Mouse (Mus musculus) megakaryocyte, embryonic 14.5 days (primary cell): ENCODE measurements around the gene Greb1.

Experiments
- FLI1 ChIP-seq: IDR thresholded peaks from 2 replicates; pipeline ENCODE4 v1.6.1; 2012; ENCODE audit warnings: low read length, inconsistent platforms, mixed read lengths
- GATA1 ChIP-seq: IDR thresholded peaks from 3 replicates; pipeline ENCODE4 v1.6.1; 2012; ENCODE audit warnings: mixed read lengths, low read length, inconsistent platforms, borderline replicate concordance

- TF ChIP-seq GATA1 (no peak), FLI1 (no peak)
Measured at GRCm38 (mm10) chr12:16808045-16808444, 7.4 kb upstream of the Greb1 start.
